Mouse (Mus musculus): ENCODE data around the gene Ribc2.

DNA sequence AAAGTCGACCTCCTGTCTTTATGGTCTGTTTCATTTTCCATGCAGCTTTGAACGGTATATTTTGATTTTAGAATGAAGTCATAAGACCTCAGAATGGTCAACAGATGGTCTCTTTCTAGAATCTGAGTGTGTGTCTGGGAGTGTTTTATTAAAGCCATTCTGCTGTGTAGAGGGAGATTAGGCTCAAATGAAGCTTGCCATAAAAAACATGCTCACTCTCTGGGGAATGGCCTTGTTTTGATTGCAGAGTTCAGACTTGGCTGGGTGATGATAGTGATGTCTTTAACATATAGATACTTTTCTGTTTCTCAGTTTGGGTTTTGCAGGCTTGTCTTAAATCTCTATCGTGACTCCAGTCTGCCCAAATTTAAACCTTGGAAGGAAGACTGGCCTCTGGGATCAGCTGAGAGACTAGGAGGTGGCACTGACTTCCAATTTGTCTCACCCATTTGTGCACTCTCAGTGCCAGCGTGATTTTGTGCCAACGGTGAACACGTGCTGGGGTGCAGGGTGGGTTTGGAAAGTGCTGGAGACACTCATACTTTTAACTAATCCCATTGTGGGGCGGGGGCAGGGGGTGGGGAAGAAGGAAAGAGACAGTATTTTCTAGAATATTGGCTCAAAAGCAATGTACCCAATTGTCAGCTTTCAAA lies 47.8 kb downstream of the Ribc2 start:
- no peak for TF ChIP-seq POLR2A (IDR thresholded peaks at IDR 0.05; ENCODE audit: borderline replicate concordance, low read depth, low read length)
- no peak for TF ChIP-seq CTCF (IDR thresholded peaks at IDR 0.05; ENCODE audit: low read depth, low read length)

All from bone marrow macrophage, adult 2 months (primary cell).